Mouse (Mus musculus) heart, postnatal 25 days (tissue): ENCODE results near the gene Rcan2. TPM values are rescaled to one million over a fixed set of nuclear protein-coding genes. Genes with fewer than 3 reads are reported as not detected.

Source experiments
- DNase-seq: peaks from one replicate; pipeline ENCODE4 v3.0.0; 2022; ENCODE audit warnings: low spot score
- intact Hi-C: fragments of 180-260 bp; cut with DNase I; formaldehyde crosslinking; loops from one replicate; pipeline ENCODE4 v1.15.1; 2025
- total RNA-seq, 2 experiments: library from RNA; stranded (reverse); gene quantifications; 2 replicates each; pipeline ENCODE4 v1.2.3; 2021

Rcan2 gene
- total RNA-seq, 2 experiments from 2014 or later, result 355 to 379 TPM

GRCm38 (mm10) chr17:43903807-43904771 is 102.9 kb downstream of the Rcan2 start:
- intact Hi-C loops, result no loop called here
- no peak for DNase-seq

DNA sequence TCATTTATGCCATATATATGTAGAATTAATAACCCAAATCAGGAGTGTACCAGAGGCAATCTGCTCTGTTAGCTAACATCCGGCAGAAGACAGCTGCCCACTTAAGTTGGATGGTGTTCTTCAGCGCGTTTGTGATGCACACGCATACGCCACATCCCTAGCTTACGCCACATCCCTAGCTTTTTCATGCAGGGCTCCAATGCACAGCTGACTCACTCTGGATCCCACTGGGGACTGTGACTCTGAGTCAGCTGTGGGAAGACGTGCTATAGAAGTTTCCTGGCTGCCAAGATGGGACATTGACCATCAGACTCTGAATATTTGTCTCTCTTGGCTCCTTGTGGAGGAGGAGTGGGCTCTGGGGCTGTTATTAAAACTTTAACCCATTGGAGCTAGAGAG is 103.7 kb downstream of the Rcan2 start:
- no peak for DNase-seq
- intact Hi-C loops, result no loop called here

GRCm38 (mm10) chr17:43906728-43907127 is 105.6 kb downstream of the Rcan2 start:
- intact Hi-C loops, result no loop called here
- no peak for DNase-seq

DNA sequence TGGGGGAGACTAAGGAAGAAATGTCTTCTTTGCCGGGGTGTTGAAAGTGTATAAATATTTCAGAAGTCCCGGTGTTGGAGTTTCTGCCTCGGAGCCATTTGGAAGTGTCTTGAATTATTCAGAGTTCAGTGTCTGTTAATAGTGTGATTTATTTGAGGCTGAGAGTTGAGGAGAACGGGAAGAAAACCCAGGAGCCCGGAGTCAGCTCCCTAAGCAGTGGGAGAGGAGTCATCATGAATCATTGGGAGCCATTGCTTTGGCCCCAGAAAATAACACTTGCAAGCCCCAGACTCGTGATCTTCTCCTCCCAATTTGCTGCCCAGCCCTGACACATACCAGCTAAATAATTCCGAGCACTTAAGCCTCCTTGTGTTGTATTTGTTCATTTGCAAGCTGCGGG is 115.0 kb downstream of the Rcan2 start:
- intact Hi-C loops, result no loop called here

GRCm38 (mm10) chr17:43917143-43917542 is 116.0 kb downstream of the Rcan2 start:
- intact Hi-C loops, result no loop called here
- DNase-seq, result no peak

More for the DNA sequence above, 115.0 kb downstream of the Rcan2 start:
- no peak for DNase-seq

DNA sequence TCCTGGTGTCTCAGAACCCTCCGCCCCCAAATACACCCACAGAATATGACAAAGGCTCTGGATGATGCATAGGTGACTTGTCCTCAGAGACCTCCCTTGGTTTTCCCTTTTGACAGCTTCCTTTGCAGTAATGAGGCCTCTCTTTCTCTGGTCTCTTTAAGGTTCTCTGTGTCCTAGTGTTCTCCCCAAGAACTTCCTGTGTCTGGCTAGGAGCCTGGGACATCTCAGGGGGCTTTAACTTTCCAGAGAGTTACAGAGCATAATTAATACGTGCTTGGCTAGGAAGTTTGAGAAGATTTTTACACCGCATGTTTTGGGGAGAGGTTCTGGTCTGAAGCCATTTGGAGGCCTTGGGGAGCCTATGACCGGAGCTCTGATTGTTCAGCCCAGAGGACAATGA is 128.7 kb downstream of the Rcan2 start:
- no peak for DNase-seq
- intact Hi-C loops, result no loop called here

DNA sequence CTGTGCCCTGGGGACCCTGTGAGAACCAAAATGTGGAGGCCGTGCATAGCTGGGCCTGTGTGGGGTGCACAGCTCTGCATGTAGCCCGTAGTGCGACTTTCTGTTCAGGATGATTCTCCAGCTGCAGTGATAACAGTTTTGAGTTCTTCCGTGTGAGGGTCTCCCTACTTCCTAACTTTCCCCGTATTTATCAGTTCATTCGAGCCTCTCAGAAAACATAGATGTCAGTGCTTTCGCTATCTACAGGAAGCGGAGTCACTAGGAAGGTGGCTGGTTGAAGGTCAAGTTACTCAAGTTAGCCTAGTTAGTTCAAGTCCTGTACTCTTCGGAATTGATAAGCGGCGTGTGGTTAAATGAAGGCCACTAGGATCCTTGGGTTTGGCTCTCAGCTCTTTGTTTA is 130.6 kb downstream of the Rcan2 start:
- intact Hi-C loops, result no loop called here
- no peak for DNase-seq

DNA sequence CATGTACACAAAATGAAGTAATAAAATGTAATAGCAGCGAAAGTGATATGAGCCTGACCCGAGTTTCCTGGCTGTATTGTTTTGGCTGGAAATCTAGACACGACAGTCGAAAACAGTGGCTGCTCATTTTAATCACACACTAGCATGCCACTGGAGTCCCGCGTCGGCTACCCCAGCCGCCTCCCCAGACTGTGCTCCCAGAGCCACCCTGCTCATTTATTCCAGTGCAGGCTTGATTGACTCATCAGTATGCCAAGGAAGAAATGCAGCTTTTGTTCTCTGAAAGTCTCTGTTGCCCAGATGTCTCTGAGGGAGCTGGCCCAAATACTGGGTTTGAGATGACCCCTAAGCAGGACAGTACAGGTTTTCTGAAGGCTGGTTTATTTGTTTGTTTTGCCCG is 132.9 kb downstream of the Rcan2 start:
- no peak for DNase-seq
- intact Hi-C loops, result no loop called here

- intact Hi-C loops, result no loop called here
- no peak for DNase-seq
Measured at GRCm38 (mm10) chr17:43952219-43952618, 151.1 kb downstream of the Rcan2 start.

DNA sequence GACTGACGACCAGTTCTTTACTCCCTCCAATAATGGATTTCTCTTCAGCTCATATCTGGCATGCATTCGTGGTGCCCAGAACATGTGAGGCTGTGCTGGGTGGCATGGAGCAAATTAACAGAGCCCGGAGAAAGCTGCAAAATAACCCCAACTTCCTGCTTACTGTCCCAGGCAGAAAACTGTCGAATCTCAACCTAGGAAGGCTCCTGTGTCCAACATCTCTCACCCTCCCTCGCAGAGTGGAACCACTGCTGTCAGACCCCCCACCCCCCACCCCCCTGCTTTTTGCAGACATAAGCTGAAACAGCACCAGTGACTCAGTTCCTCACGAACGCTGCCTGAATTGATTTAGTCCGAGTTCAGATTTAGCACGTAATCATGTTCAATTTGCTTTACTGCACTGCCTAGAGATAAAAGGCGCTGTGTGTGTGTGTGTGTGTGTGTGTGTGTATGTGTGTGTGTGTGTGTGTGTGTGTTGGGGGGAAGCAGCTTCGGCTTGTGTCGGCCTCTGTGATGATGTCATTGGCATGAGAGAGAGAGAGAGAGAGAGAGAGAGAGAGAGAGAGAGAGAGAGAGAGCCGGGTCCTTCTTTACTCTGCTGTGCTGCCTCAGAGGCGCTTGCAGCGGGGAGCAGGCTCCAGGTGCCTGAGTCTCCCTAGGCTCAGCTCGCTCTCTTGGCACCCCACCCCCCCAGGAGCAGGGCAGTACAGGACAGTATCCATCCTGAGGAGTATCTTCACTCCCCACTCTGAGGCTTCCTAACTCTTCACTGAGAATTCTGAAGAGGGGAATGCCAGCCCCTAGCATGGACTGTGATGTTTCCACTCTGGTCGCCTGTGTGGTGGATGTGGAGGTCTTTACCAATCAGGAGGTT is 151.7 kb downstream of the Rcan2 start:
- intact Hi-C loops, result no loop called here
- DNase-seq, result no peak

- DNase-seq, result no peak
- intact Hi-C loops, result no loop called here
Measured at GRCm38 (mm10) chr17:43953535-43953918, 152.4 kb downstream of the Rcan2 start.

GRCm38 (mm10) chr17:43959797-43960196 is 158.6 kb downstream of the Rcan2 start:
- intact Hi-C loops, result no loop called here

GRCm38 (mm10) chr17:43969943-43970342 is 168.8 kb downstream of the Rcan2 start:
- no peak for DNase-seq
- intact Hi-C loops, result no loop called here

More at GRCm38 (mm10) chr17:43959797-43960196, 158.6 kb downstream of the Rcan2 start:
- no peak for DNase-seq

GRCm38 (mm10) chr17:43977572-43977971 is 176.4 kb downstream of the Rcan2 start:
- DNase-seq, result no peak
- intact Hi-C loops, result no loop called here

DNA sequence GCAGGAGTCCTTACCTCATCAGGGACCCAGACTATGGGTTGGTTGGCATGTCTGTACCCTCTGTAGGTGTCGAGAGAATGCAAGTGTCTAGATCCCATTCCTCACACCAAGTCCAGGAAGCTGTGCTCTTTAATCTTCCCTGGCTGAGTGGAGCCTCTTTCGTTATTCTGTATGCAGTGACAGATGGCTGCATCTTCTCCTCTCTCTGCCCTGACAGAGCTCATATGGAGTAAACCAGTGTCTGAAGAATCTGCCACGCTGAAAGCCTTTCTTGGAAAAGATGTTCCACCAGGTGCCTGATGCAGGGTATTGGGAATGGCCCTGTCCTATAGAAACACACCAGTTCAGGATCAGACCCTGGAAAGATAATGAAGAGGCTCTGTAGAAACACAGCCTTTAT is 178.8 kb downstream of the Rcan2 start:
- intact Hi-C loops, result no loop called here
- DNase-seq, result no peak

- DNase-seq, result no peak
- intact Hi-C loops, result no loop called here
Measured at GRCm38 (mm10) chr17:43982505-43982904, 181.4 kb downstream of the Rcan2 start.

- intact Hi-C loops, result no loop called here
- no peak for DNase-seq
Measured at GRCm38 (mm10) chr17:43989334-43989945, 188.3 kb downstream of the Rcan2 start.

DNA sequence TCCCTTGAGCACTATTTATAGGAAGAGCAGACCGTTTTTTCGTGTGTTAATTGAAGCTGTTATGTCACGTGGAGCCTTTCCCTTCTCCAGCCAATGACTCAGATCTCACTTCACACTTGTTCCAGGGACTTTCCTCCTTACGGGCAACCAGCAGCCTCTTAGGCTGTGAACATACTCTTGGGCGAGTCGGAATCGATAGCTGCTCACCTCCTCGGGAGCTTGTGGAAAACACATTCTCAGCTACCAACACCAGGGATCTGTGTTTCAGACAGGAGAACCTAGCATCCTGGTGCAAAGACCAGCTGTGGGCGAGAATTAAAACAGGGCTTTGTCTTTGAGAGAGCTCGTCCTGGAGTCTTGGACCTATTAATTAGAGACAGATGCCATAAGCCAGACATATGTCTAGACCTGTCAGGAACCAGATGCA is 189.8 kb downstream of the Rcan2 start:
- intact Hi-C loops, result no loop called here

DNA sequence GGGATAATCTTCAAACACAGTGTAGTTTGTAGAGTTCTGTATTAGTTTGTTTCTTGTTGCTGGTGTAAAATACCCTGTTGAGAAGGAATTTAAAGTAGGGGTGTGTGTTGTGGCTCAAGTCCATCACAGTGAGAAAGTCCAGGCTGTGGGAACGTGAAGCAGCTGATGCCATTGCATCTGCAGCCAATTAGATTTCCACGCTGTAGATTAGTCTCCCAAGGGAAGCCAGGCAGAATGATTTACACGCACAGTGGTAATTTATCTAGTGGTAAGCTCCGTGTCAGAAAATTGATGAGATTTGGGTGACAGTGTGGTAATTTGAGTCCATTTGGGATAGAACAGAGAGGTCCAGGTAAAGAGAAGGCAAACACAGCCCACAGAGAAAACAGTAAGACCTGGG is 192.9 kb downstream of the Rcan2 start:
- DNase-seq, result no peak
- intact Hi-C loops, result no loop called here

More for the DNA sequence above, 189.8 kb downstream of the Rcan2 start:
- DNase-seq, result no peak

DNA sequence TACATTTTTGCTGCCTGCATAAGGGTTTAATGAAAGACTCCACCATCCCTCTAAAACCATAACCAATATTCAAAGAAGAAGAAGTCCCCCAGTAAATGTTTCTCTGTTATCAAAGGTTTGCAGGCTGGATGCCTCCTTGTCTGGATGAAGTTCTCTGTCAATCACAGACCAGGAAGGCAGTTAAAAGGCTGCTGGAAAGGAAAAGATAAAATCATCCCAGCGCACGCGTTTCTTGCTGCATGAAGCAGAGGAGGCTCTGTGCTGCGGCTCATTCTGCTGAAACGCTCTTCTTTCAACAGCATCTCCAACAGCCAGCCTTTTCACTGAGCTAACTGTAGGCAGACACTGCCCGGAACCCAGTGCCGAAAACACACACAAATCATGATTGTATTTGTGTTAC is 196.4 kb downstream of the Rcan2 start:
- intact Hi-C loops, result no loop called here
- DNase-seq, result no peak
